Mouse (Mus musculus) CH12.LX (cell line): ENCODE measurements around the gene Ppp6r1. TPM values are rescaled to one million over a fixed set of nuclear protein-coding genes. Genes with fewer than 3 reads are reported as not detected.

ENCODE experiments used
- DNase-seq: peaks from one replicate; pipeline ENCODE4 v3.0.0-alpha.2; 2013; ENCODE audit errors: extremely low read depth
- H3K27ac ChIP-seq: 2 replicates; pipeline ENCODE4 v1.5.1; 2012; ENCODE audit warnings: low read depth, mild to moderate bottlenecking, control low read depth, moderate library complexity; ENCODE audit not compliant: insufficient read depth
- H3K27me3 ChIP-seq: replicated peaks from 2 replicates; pipeline ENCODE3; 2012; ENCODE audit warnings: inconsistent platforms
- H3K36me3 ChIP-seq, 2 experiments: replicated peaks in 1 of 2; 2 replicates each; pipeline versions ENCODE3 to v1.6.1; 2012; ENCODE audit warnings: inconsistent platforms in 1 of 2, low read length in 1 of 2, mild to moderate bottlenecking in 1 of 2, mixed read lengths in 1 of 2, moderate library complexity in 1 of 2; ENCODE audit not compliant: control insufficient read depth in 1 of 2, insufficient read depth in 1 of 2
- H3K4me1 ChIP-seq, 2 experiments: 2 replicates each; pipeline ENCODE4 v1.6.1; 2012; ENCODE audit warnings: inconsistent platforms in 1 of 2, moderate library complexity in 1 of 2; ENCODE audit not compliant: insufficient read depth in 2 of 2, control insufficient read depth in 1 of 2
- H3K4me2 ChIP-seq: 2 replicates; pipeline ENCODE4 v1.6.1; 2012; ENCODE audit warnings: low read depth, mild to moderate bottlenecking, control low read depth; ENCODE audit not compliant: poor library complexity, insufficient read depth, severe bottlenecking
- H3K4me3 ChIP-seq, 3 experiments: fragments of 150-350 bp in 1 of 3; sonication (generic) in 1 of 3; replicated peaks in 1 of 3; 2 replicates each; pipeline versions ENCODE3 to v1.5.1; 2011 to 2012; ENCODE audit warnings: low read depth in 2 of 3, low read length in 2 of 3, mild to moderate bottlenecking in 2 of 3, moderate library complexity in 2 of 3, control low read depth in 1 of 3, improper control_type of control experiment in 1 of 3, inconsistent platforms in 1 of 3, mixed read lengths in 1 of 3; ENCODE audit not compliant: poor library complexity in 1 of 3
- H3K79me2 ChIP-seq: replicated peaks from 2 replicates; pipeline ENCODE4 v1.6.1; 2012; ENCODE audit warnings: mild to moderate bottlenecking, moderate library complexity; ENCODE audit not compliant: control insufficient read depth, poor library complexity, insufficient read depth, severe bottlenecking; ENCODE audit errors: extremely low read depth
- H3K9ac ChIP-seq: 2 replicates; pipeline ENCODE4 v1.6.1; 2012; ENCODE audit warnings: low read depth, mild to moderate bottlenecking, control low read depth, moderate library complexity; ENCODE audit not compliant: insufficient read depth
- H3K9me3 ChIP-seq: replicated peaks from 2 replicates; pipeline ENCODE3; 2012; ENCODE audit warnings: low read length, inconsistent platforms, mixed read lengths
- BHLHE40 ChIP-seq: IDR thresholded peaks from 2 replicates; pipeline ENCODE4 v1.6.1; 2011; ENCODE audit warnings: mild to moderate bottlenecking, low read depth, low read length, improper control_type of control experiment
- CHD2 ChIP-seq: IDR thresholded peaks from 2 replicates; pipeline ENCODE4 v1.6.1; 2011; ENCODE audit warnings: low read length, improper control_type of control experiment
- E2F4 ChIP-seq: IDR thresholded peaks from 2 replicates; pipeline ENCODE4 v1.6.1; 2011; ENCODE audit warnings: low read depth, low read length, improper control_type of control experiment; ENCODE audit not compliant: insufficient replicate concordance
- ELF1 ChIP-seq: IDR thresholded peaks from 2 replicates; pipeline ENCODE4 v1.6.1; 2014; ENCODE audit warnings: low read depth, mild to moderate bottlenecking, inconsistent platforms, low read length, improper control_type of control experiment
- EP300 ChIP-seq: IDR thresholded peaks from 2 replicates; pipeline ENCODE4 v1.6.1; 2011; ENCODE audit warnings: low read length, improper control_type of control experiment
- HCFC1 ChIP-seq: IDR thresholded peaks from 2 replicates; pipeline ENCODE4 v1.6.1; 2012; ENCODE audit warnings: low read depth, mild to moderate bottlenecking, inconsistent platforms, low read length, improper control_type of control experiment
- JUN ChIP-seq: IDR thresholded peaks from 2 replicates; pipeline ENCODE4 v1.6.1; 2011; ENCODE audit warnings: low read depth, mild to moderate bottlenecking, low read length, improper control_type of control experiment, moderate library complexity; ENCODE audit not compliant: insufficient read depth
- MAX ChIP-seq: IDR thresholded peaks from 2 replicates; pipeline ENCODE4 v1.6.1; 2011; ENCODE audit warnings: low read length, improper control_type of control experiment
- NELFE ChIP-seq: IDR thresholded peaks from 2 replicates; pipeline ENCODE4 v1.6.1; 2011; ENCODE audit warnings: low read depth, low read length, improper control_type of control experiment
- PAX5 ChIP-seq: IDR thresholded peaks from 2 replicates; pipeline ENCODE4 v1.6.1; 2012; ENCODE audit warnings: low read length, inconsistent platforms, mixed read lengths
- POLR2A ChIP-seq: IDR thresholded peaks from 2 replicates; pipeline ENCODE4 v1.6.1; 2011; ENCODE audit warnings: low read depth, mild to moderate bottlenecking, improper control_type of control experiment, low read length
- RAD21 ChIP-seq: IDR thresholded peaks from 2 replicates; pipeline ENCODE4 v1.6.1; 2011; ENCODE audit warnings: low read depth, mild to moderate bottlenecking, low read length, improper control_type of control experiment, moderate library complexity
- SIN3A ChIP-seq: IDR thresholded peaks from 2 replicates; pipeline ENCODE4 v1.6.1; 2012; ENCODE audit warnings: low read length, improper control_type of control experiment, inconsistent platforms
- SMC3 ChIP-seq: IDR thresholded peaks from 2 replicates; pipeline ENCODE4 v1.6.1; 2011; ENCODE audit warnings: low read depth, low read length, improper control_type of control experiment
- UBTF ChIP-seq: IDR thresholded peaks from 2 replicates; pipeline ENCODE4 v1.6.1; 2012; ENCODE audit warnings: low read depth, mild to moderate bottlenecking, inconsistent platforms, low read length, improper control_type of control experiment, moderate library complexity
- USF1 ChIP-seq: IDR thresholded peaks from 2 replicates; pipeline ENCODE4 v1.6.1; 2014; ENCODE audit warnings: low read depth, mild to moderate bottlenecking, inconsistent platforms, low read length, improper control_type of control experiment
- USF2 ChIP-seq: conservative IDR thresholded peaks from 2 replicates; pipeline ENCODE4 v1.6.1; 2011; ENCODE audit warnings: low read depth, low read length, improper control_type of control experiment
- ZMIZ1 ChIP-seq: IDR thresholded peaks from 2 replicates; pipeline ENCODE4 v1.6.1; 2012; ENCODE audit warnings: low read depth, mild to moderate bottlenecking, inconsistent platforms, low read length, improper control_type of control experiment
- ZNF384 ChIP-seq: IDR thresholded peaks from 2 replicates; pipeline ENCODE4 v1.6.1; 2012; ENCODE audit warnings: low read depth, low read length, improper control_type of control experiment, inconsistent platforms
- dilution Hi-C: fragments of 300-500 bp; cut with MboI; formaldehyde crosslinking; loops from 2 replicates; pipeline ENCODE4 v1.14.3; 2020; ENCODE audit warnings: low sequenced_read_pairs; ENCODE audit not compliant: extremely low pct_unique_long_range_greater_than_20kb, extremely low pct_ligation_motif_present
- in situ Hi-C: fragments of 300-500 bp; cut with MboI; formaldehyde crosslinking; loops from 3 replicates; pipeline ENCODE4 v1.14.3; 2019; ENCODE audit warnings: low sequenced_read_pairs, low pct_ligation_motif_present, low pct_unique_long_range_greater_than_20kb, mixed read lengths
- polyA plus RNA-seq: library from polyadenylated mRNA; unstranded; fragments of >175 nt; gene quantifications from 2 replicates; pipeline ENCODE4 v1.2.1, GENCODE M21; 2012; ENCODE audit warnings: low read depth; ENCODE audit not compliant: insufficient read length
- total RNA-seq, 2 experiments: library from RNA; depleted of rRNA; stranded (reverse); fragments of 300-350 nt in 1 of 2; fragments of >200 nt in 1 of 2; gene quantifications; 2 replicates each; pipeline ENCODE4 v1.2.3; 2012 to 2014

Ppp6r1 gene
- total and polyA plus RNA-seq, 3 experiments: 59.2 to 118 (median 85.6) TPM

GRCm38 (mm10) chr7:4636179-4636578 is 22.6 kb downstream of the Ppp6r1 start:
- Histone ChIP-seq H3K4me1 (no peaks in the 10 kb centered on the region), H3K79me2 (no peaks in the 10 kb centered on the region), H3K9me3 (no peaks in the 10 kb centered on the region), H3K36me3 (peaks cover 78 to 85% of the 10 kb centered on the region in 2 experiments), H3K4me3 (no peak overlapping the region), H3K9ac (no peak overlapping the region), H3K27ac (no peak overlapping the region)
- dilution Hi-C loops: no loop called here
- DNase-seq: no peak
- in situ Hi-C loops: no loop called here
- TF ChIP-seq HCFC1: no peak
- TF ChIP-seq RAD21: no peak
- no peak for TF ChIP-seq CHD2
- no peak for TF ChIP-seq ZMIZ1
- no peak for TF ChIP-seq NELFE
- no peak for TF ChIP-seq JUN
- TF ChIP-seq MAX: no peak
- TF ChIP-seq, all 38 proteins: peak for 0
- Histone ChIP-seq H3K27me3 (no peaks in the 10 kb centered on the region), H3K4me2 (no peak overlapping the region)

DNA sequence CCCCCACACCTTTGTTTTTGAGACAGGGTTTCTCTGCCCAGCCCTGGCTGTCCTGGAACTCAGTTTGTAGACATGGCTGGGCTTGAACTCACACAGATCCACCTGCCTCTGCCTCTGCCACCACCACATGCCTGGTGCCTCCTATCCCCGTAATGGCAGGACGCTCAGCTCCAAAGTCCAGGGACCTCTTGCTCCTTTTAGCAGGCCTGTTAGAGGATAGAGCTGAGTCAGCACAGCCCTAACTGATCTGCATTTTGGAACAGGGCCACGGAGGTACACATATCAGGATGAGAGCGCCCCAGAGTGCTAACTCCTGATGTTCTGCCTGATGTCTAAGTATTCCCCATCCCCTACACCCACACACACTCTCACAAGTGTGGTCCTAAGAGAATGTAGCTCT is 27.8 kb downstream of the Ppp6r1 start, which contains the start of gene Tmem86b:
Tmem86b (minus strand) TSS at position 392 of the 400 bp plus-strand sequence.
- no peak within 1 kb of the TSS for H3K4me3 ChIP-seq
- no peak within 1 kb of the TSS for H3K27ac ChIP-seq
- in situ Hi-C loops: no loop called here
- H3K36me3 ChIP-seq: peaks cover 69 to 87% of the 10 kb centered on the region in 2 experiments
- TF ChIP-seq USF1 (no peak), SIN3A (no peak), EP300 (no peak), POLR2A (no peak), UBTF (no peak), PAX5 (no peak), ZNF384 (no peak), SMC3 (no peak), HCFC1 (no peak), BHLHE40 (no peak), JUN (no peak), MAX (no peak), E2F4 (no peak), USF2 (no peak), ELF1 (no peak)
- TF ChIP-seq, all 38 proteins: peak for 0
- Histone ChIP-seq H3K9ac (no peak within 1 kb of the TSS), H3K4me1 (no peaks in the 10 kb centered on the region), H3K79me2 (no peaks in the 10 kb centered on the region), H3K27me3 (no peaks in the 10 kb centered on the region), H3K9me3 (no peaks in the 10 kb centered on the region), H3K4me2 (no peak within 1 kb of the TSS)
- dilution Hi-C loops: no loop called here
- no peak for DNase-seq
